ENCODE assay signal across 11 mouse cellular contexts in genomic region chr3:95343356-95344000, GRCm38 (mm10). TPM values are rescaled to one million over a fixed set of nuclear protein-coding genes. Genes with fewer than 3 reads are reported as not detected.
"Had no signal": no experiment of that assay in that cellular context is flagged by ENCODE, and none has a peak within 500 bp of the region (broad histone marks: within the 10 kb centered on the region; RNA-seq: fewer than 3 reads in every experiment).

No protein-coding gene starts in this region.

RNA-seq across cellular contexts. Expression of gene 4930558C23Rik, which starts 59.2 kb away (rescaled TPM):
- total RNA-seq: neutrophil, adult 5-6 weeks had no signal
- polyA plus RNA-seq: neural tube, embryonic 13.5 days; neural tube, embryonic 14.5 days; neural tube, embryonic 15.5 days; small intestine, adult 2 months; spleen, adult 2 months; stomach, embryonic 14.5 days; stomach, embryonic 15.5 days; thymus, adult 2 months; thymus, postnatal 0 days; urinary bladder, adult 2 months had no signal
